Mouse (Mus musculus): ENCODE measurements around the gene Gramd4. TPM values are rescaled to one million over a fixed set of nuclear protein-coding genes. Genes with fewer than 3 reads are reported as not detected.
"Not testable (repeated sequence)": the region's sequence is repeated elsewhere in the genome, so short reads cannot be mapped to it uniquely, and the experiment has no call there.

Gene Gramd4
- polyA plus RNA-seq, 1 experiment = 25.4 TPM

GRCm38 (mm10) chr15:86144577-86144976 is 87.1 kb downstream of the Gramd4 start:
- DNase-seq (ENCODE audit: low read depth, low spot score) = no peak
- 78% methylated on average over 7 of the region's 7 CpGs for WGBS

GRCm38 (mm10) chr15:86145046-86145445 is 87.6 kb downstream of the Gramd4 start:
- no peak for DNase-seq (ENCODE audit: low read depth, low spot score)
- 81% methylated on average over 7 of the region's 7 CpGs for WGBS

- WGBS = 90% methylated on average over 8 of the region's 8 CpGs
- DNase-seq (ENCODE audit: low read depth, low spot score) = no peak
These were observed 89.4 kb downstream of the Gramd4 start for GRCm38 (mm10) chr15:86146922-86147321.

- DNase-seq (ENCODE audit: low read depth, low spot score) = no peak
- 88% methylated on average over 4 of the region's 4 CpGs for WGBS
These were observed 93.1 kb downstream of the Gramd4 start for GRCm38 (mm10) chr15:86150593-86150992.

- no peak for DNase-seq (ENCODE audit: low read depth, low spot score)
- WGBS = 95% methylated on average over 12 of the region's 12 CpGs
These were observed 96.0 kb downstream of the Gramd4 start for GRCm38 (mm10) chr15:86153481-86153960.

GRCm38 (mm10) chr15:86156492-86156891 is 99.0 kb downstream of the Gramd4 start:
- DNase-seq (ENCODE audit: low read depth, low spot score) = no peak
- WGBS = 82% methylated on average over 5 of the region's 5 CpGs

GRCm38 (mm10) chr15:86159093-86159492 is 101.6 kb downstream of the Gramd4 start:
- WGBS = 34% methylated on average over 16 of the region's 16 CpGs
- DNase-seq (ENCODE audit: low read depth, low spot score) = no peak

- DNase-seq (ENCODE audit: low read depth, low spot score) = no peak
- 81% methylated on average over 5 of the region's 5 CpGs for WGBS
These were observed 102.2 kb downstream of the Gramd4 start for GRCm38 (mm10) chr15:86159719-86160118.

GRCm38 (mm10) chr15:86160906-86161305 is 103.4 kb downstream of the Gramd4 start:
- no peak for DNase-seq (ENCODE audit: low read depth, low spot score)
- 79% methylated on average over 10 of the region's 10 CpGs for WGBS

GRCm38 (mm10) chr15:86161800-86162199 is 104.3 kb downstream of the Gramd4 start:
- 97% methylated on average over 3 of the region's 3 CpGs for WGBS
- not testable (repeated sequence) for DNase-seq (ENCODE audit: low read depth, low spot score)

GRCm38 (mm10) chr15:86164718-86165345 is 107.3 kb downstream of the Gramd4 start:
- WGBS = 88% methylated on average over 21 of the region's 21 CpGs
- no peak for DNase-seq (ENCODE audit: low read depth, low spot score)

- no peak for DNase-seq (ENCODE audit: low read depth, low spot score)
- WGBS = 91% methylated on average over 24 of the region's 24 CpGs
These were observed 108.5 kb downstream of the Gramd4 start for GRCm38 (mm10) chr15:86165811-86166590.

- 94% methylated on average over 7 of the region's 7 CpGs for WGBS
- no peak for DNase-seq (ENCODE audit: low read depth, low spot score)
These were observed 109.6 kb downstream of the Gramd4 start for GRCm38 (mm10) chr15:86167032-86167655.

- DNase-seq (ENCODE audit: low read depth, low spot score) = no peak
- WGBS = 74% methylated on average over 10 of the region's 10 CpGs
These were observed 110.5 kb downstream of the Gramd4 start for GRCm38 (mm10) chr15:86167787-86168504.

- DNase-seq (ENCODE audit: low read depth, low spot score) = no peak
- 59% methylated on average over 7 of the region's 7 CpGs for WGBS
These were observed 111.0 kb downstream of the Gramd4 start for GRCm38 (mm10) chr15:86168505-86168867.

GRCm38 (mm10) chr15:86168941-86169816 is 111.7 kb downstream of the Gramd4 start:
- 70% methylated on average over 12 of the region's 12 CpGs for WGBS
- no peak for DNase-seq (ENCODE audit: low read depth, low spot score)

GRCm38 (mm10) chr15:86169817-86170110 is 112.3 kb downstream of the Gramd4 start:
- WGBS = 75% methylated on average over 4 of the region's 4 CpGs
- no peak for DNase-seq (ENCODE audit: low read depth, low spot score)

- WGBS = 86% methylated on average over 12 of the region's 12 CpGs
- no peak for DNase-seq (ENCODE audit: low read depth, low spot score)
These were observed 113.8 kb downstream of the Gramd4 start for GRCm38 (mm10) chr15:86171316-86171715.

GRCm38 (mm10) chr15:86172124-86172523 is 114.6 kb downstream of the Gramd4 start:
- WGBS = 36% methylated on average over 3 of the region's 3 CpGs
- DNase-seq (ENCODE audit: low read depth, low spot score) = no peak

All from large intestine, adult 2 months (tissue).